Mouse (Mus musculus) forebrain, embryonic 10.5 days (tissue): Measurements from ENCODE around the gene Mvb12a. TPM values are rescaled to one million over a fixed set of nuclear protein-coding genes. Genes with fewer than 3 reads are reported as not detected.

Source experiments
- DNase-seq: peaks from one replicate; pipeline ENCODE4 v3.0.0-alpha.2; 2017; ENCODE audit warnings: low spot score; ENCODE audit errors: extremely low spot score
- H3K27ac ChIP-seq: fragments of 300-500 bp; sonication (generic); 2 replicates; pipeline ENCODE4 v1.5.1; 2016; ENCODE audit warnings: mild to moderate bottlenecking
- H3K27me3 ChIP-seq: fragments of 300-500 bp; sonication (generic); 2 replicates; pipeline ENCODE4 v1.6.1; 2016; ENCODE audit warnings: mild to moderate bottlenecking; ENCODE audit not compliant: poor library complexity, severe bottlenecking
- H3K36me3 ChIP-seq: fragments of 300-500 bp; sonication (generic); replicated peaks from 2 replicates; pipeline ENCODE4 v1.6.1; 2016; ENCODE audit warnings: mild to moderate bottlenecking, moderate library complexity
- H3K4me1 ChIP-seq: fragments of 300-500 bp; sonication (generic); 2 replicates; pipeline ENCODE4 v1.6.1; 2016
- H3K4me3 ChIP-seq: fragments of 300-500 bp; sonication (generic); 2 replicates; pipeline ENCODE4 v1.5.1; 2016; ENCODE audit warnings: mild to moderate bottlenecking, moderate library complexity
- H3K9me3 ChIP-seq: fragments of 300-500 bp; sonication (generic); 2 replicates; pipeline ENCODE4 v1.6.1; 2016; ENCODE audit warnings: mild to moderate bottlenecking, moderate library complexity
- WGBS: fragments of 180-500 bp; shearing (Covaris S2); methylation state at CpG from one replicate; pipeline ENCODE4 v1.1.7; 2016; 5-methylcytosine and 5-hydroxymethylcytosine counted together
- polyA plus RNA-seq: library from polyadenylated mRNA; unstranded; fragments of >200 nt; fragmentation: Nextera tagmentation; extraction: Ambion mirVana; gene quantifications from 2 replicates; pipeline ENCODE4 v1.2.1, GENCODE M21; 2016

Gene Mvb12a
- polyA plus RNA-seq, 1 experiment from 2014 or later: 66.0 TPM

GRCm38 (mm10) chr8:71572847-71573633 is 30.3 kb downstream of the Mvb12a start:
- Histone ChIP-seq H3K27me3 (peaks cover 21% of the 10 kb centered on the region), H3K4me3 (no peak overlapping the region), H3K4me1 (peaks cover 41% of the 10 kb centered on the region), H3K9me3 (no peaks in the 10 kb centered on the region), H3K27ac (no peak overlapping the region), H3K36me3 (no peaks in the 10 kb centered on the region)
- no peak for DNase-seq
- 84% methylated on average over 9 of the region's 9 CpGs for WGBS

- H3K27me3 ChIP-seq: peaks cover 10% of the 10 kb centered on the region
- 81% methylated on average over 7 of the region's 7 CpGs for WGBS
- H3K9me3 ChIP-seq: no peaks in the 10 kb centered on the region
Observed at GRCm38 (mm10) chr8:71574426-71574825, 31.7 kb downstream of the Mvb12a start.

GRCm38 (mm10) chr8:71575020-71575419 is 32.3 kb downstream of the Mvb12a start:
- no peak overlapping the region for H3K27ac ChIP-seq
- no peaks in the 10 kb centered on the region for H3K36me3 ChIP-seq
- WGBS: 89% methylated on average over 1 of the region's 1 CpGs
- H3K9me3 ChIP-seq: no peaks in the 10 kb centered on the region
- peaks cover 25% of the 10 kb centered on the region for H3K4me1 ChIP-seq
- H3K4me3 ChIP-seq: no peak overlapping the region
- peaks cover 16% of the 10 kb centered on the region for H3K27me3 ChIP-seq
- DNase-seq: no peak

More at GRCm38 (mm10) chr8:71574426-71574825, 31.7 kb downstream of the Mvb12a start:
- Histone ChIP-seq H3K27ac (no peak overlapping the region), H3K4me1 (peaks cover 28% of the 10 kb centered on the region), H3K36me3 (no peaks in the 10 kb centered on the region), H3K4me3 (no peak overlapping the region)
- no peak for DNase-seq

GRCm38 (mm10) chr8:71577856-71578387 is 35.2 kb downstream of the Mvb12a start:
- Histone ChIP-seq H3K4me1 (peaks cover 17% of the 10 kb centered on the region), H3K4me3 (no peak overlapping the region), H3K9me3 (no peaks in the 10 kb centered on the region), H3K36me3 (peaks cover 11% of the 10 kb centered on the region), H3K27me3 (peaks cover 27% of the 10 kb centered on the region), H3K27ac (no peak overlapping the region)
- WGBS: 84% methylated on average over 4 of the region's 4 CpGs
- no peak for DNase-seq

GRCm38 (mm10) chr8:71579009-71579408 is 36.3 kb downstream of the Mvb12a start:
- no peak for DNase-seq
- 77% methylated on average over 1 of the region's 1 CpGs for WGBS
- Histone ChIP-seq H3K27ac (no peak overlapping the region), H3K27me3 (peaks cover 28% of the 10 kb centered on the region), H3K4me1 (peaks cover 14% of the 10 kb centered on the region), H3K4me3 (no peak overlapping the region), H3K36me3 (peaks cover 12% of the 10 kb centered on the region), H3K9me3 (no peaks in the 10 kb centered on the region)

- peaks cover 17% of the 10 kb centered on the region for H3K36me3 ChIP-seq
- DNase-seq: no peak
- no peak overlapping the region for H3K27ac ChIP-seq
- H3K9me3 ChIP-seq: no peaks in the 10 kb centered on the region
- H3K27me3 ChIP-seq: peaks cover 32% of the 10 kb centered on the region
- no peak overlapping the region for H3K4me3 ChIP-seq
- peaks cover 14% of the 10 kb centered on the region for H3K4me1 ChIP-seq
- WGBS: 88% methylated on average over 14 of the region's 14 CpGs
Observed at GRCm38 (mm10) chr8:71579476-71579875, 36.8 kb downstream of the Mvb12a start.

- DNase-seq: no peak
- 26% methylated on average over 9 of the region's 9 CpGs for WGBS
- Histone ChIP-seq H3K36me3 (peaks cover 24% of the 10 kb centered on the region), H3K27ac (no peak overlapping the region), H3K4me3 (no peak overlapping the region), H3K9me3 (no peaks in the 10 kb centered on the region), H3K27me3 (peaks cover 32% of the 10 kb centered on the region), H3K4me1 (peaks cover 14% of the 10 kb centered on the region)
Observed at GRCm38 (mm10) chr8:71580201-71580600, 37.5 kb downstream of the Mvb12a start.

- Histone ChIP-seq H3K4me3 (no peak overlapping the region), H3K9me3 (no peaks in the 10 kb centered on the region), H3K4me1 (peaks cover 10% of the 10 kb centered on the region), H3K27ac (no peak overlapping the region), H3K36me3 (peaks cover 23% of the 10 kb centered on the region), H3K27me3 (peaks cover 20% of the 10 kb centered on the region)
- WGBS: 75% methylated on average over 2 of the region's 2 CpGs
- peak; percentile 48 for DNase-seq
Observed at GRCm38 (mm10) chr8:71586891-71587290, 44.2 kb downstream of the Mvb12a start.

- H3K4me1 ChIP-seq: peaks cover 25% of the 10 kb centered on the region
- H3K27me3 ChIP-seq: peaks cover 20% of the 10 kb centered on the region
- no peak overlapping the region for H3K4me3 ChIP-seq
- H3K9me3 ChIP-seq: no peaks in the 10 kb centered on the region
- H3K36me3 ChIP-seq: peaks cover 27% of the 10 kb centered on the region
- H3K27ac ChIP-seq: no peak overlapping the region
- 72% methylated on average over 3 of the region's 3 CpGs for WGBS
- DNase-seq: no peak
Observed at GRCm38 (mm10) chr8:71588762-71589161, 46.0 kb downstream of the Mvb12a start.

GRCm38 (mm10) chr8:71591017-71591416 is 48.3 kb downstream of the Mvb12a start:
- peak overlapping the region; percentile 80 for H3K4me3 ChIP-seq
- H3K27me3 ChIP-seq: peaks cover 15% of the 10 kb centered on the region
- H3K4me1 ChIP-seq: peaks cover 44% of the 10 kb centered on the region
- H3K9me3 ChIP-seq: no peaks in the 10 kb centered on the region
- no peak for DNase-seq
- no peak overlapping the region for H3K27ac ChIP-seq
- peaks cover 21% of the 10 kb centered on the region for H3K36me3 ChIP-seq
- 35% methylated on average over 5 of the region's 5 CpGs for WGBS

GRCm38 (mm10) chr8:71591471-71592373 is 49.0 kb downstream of the Mvb12a start, which contains the start of gene Pgls:
Gene Pgls, plus strand, starts transcription at chr8:71592176.
- DNase-seq: peak; percentile 94
- Histone ChIP-seq H3K4me3 (peak within 1 kb of the TSS; percentile 80), H3K9me3 (no peaks in the 10 kb centered on the region), H3K36me3 (peaks cover 22% of the 10 kb centered on the region), H3K27ac (peak within 1 kb of the TSS; percentile 95), H3K4me1 (peaks cover 49% of the 10 kb centered on the region), H3K27me3 (peaks cover 15% of the 10 kb centered on the region)
- under 1% methylated on average over 71 of the region's 71 CpGs for WGBS

- H3K4me1 ChIP-seq: peaks cover 49% of the 10 kb centered on the region
- WGBS: 6% methylated on average over 60 of the region's 60 CpGs
- H3K4me3 ChIP-seq: peak overlapping the region; percentile 80
- H3K9me3 ChIP-seq: no peaks in the 10 kb centered on the region
- peaks cover 26% of the 10 kb centered on the region for H3K36me3 ChIP-seq
- peak overlapping the region; percentile 95 for H3K27ac ChIP-seq
- H3K27me3 ChIP-seq: peaks cover 15% of the 10 kb centered on the region
- DNase-seq: no peak
Observed at GRCm38 (mm10) chr8:71592374-71593170, 49.9 kb downstream of the Mvb12a start.
